Mouse (Mus musculus): ENCODE data around the gene Phf21b. TPM values are rescaled to one million over a fixed set of nuclear protein-coding genes. Genes with fewer than 3 reads are reported as not detected.

Phf21b gene
- polyA plus RNA-seq, 1 experiment from 2014 or later = 4.4 TPM

- Histone ChIP-seq H3K27ac (replicated peaks; ENCODE audit: low read depth, low read length) (no peak overlapping the region), H3K4me2 (ENCODE audit: low read depth, low read length) (no peak overlapping the region), H3K27me3 (ENCODE audit: control insufficient read depth, insufficient read depth, low read length) (no peaks in the 10 kb centered on the region), H3K4me3 (ENCODE audit: low read depth, low read length) (no peak overlapping the region), H3K9ac (replicated peaks; ENCODE audit: low read length) (no peak overlapping the region), H3K36me3 (replicated peaks; ENCODE audit: control insufficient read depth, insufficient read depth, low read depth, low read length) (no peaks in the 10 kb centered on the region), H3K4me1 (ENCODE audit: control insufficient read depth, insufficient read depth, low read length) (no peaks in the 10 kb centered on the region), H3K9me3 (replicated peaks; ENCODE audit: control insufficient read depth, low read length) (no peaks in the 10 kb centered on the region)
- WGBS = 44% methylated on average over 19 of the region's 19 CpGs
- ATAC-seq (replicated peaks; ENCODE audit: insufficient number of reproducible peaks, low FRiP score, low TSS enrichment, low read depth) = no peak
- peak; percentile 9 for DNase-seq (ENCODE audit: low spot score)
Measured at GRCm38 (mm10) chr15:84841925-84842821, 13.7 kb downstream of the Phf21b start.

GRCm38 (mm10) chr15:84840560-84840959 lies 15.3 kb downstream of the Phf21b start:
- Histone ChIP-seq H3K4me3 (ENCODE audit: low read depth, low read length) (no peak overlapping the region), H3K27me3 (ENCODE audit: control insufficient read depth, insufficient read depth, low read length) (no peaks in the 10 kb centered on the region), H3K9me3 (replicated peaks; ENCODE audit: control insufficient read depth, low read length) (no peaks in the 10 kb centered on the region), H3K4me1 (ENCODE audit: control insufficient read depth, insufficient read depth, low read length) (no peaks in the 10 kb centered on the region), H3K4me2 (ENCODE audit: low read depth, low read length) (no peak overlapping the region), H3K9ac (replicated peaks; ENCODE audit: low read length) (no peak overlapping the region), H3K36me3 (replicated peaks; ENCODE audit: control insufficient read depth, insufficient read depth, low read depth, low read length) (no peaks in the 10 kb centered on the region), H3K27ac (replicated peaks; ENCODE audit: low read depth, low read length) (no peak overlapping the region)
- no peak for DNase-seq (ENCODE audit: low spot score)
- WGBS = 70% methylated on average over 3 of the region's 3 CpGs
- no peak for ATAC-seq (replicated peaks; ENCODE audit: insufficient number of reproducible peaks, low FRiP score, low TSS enrichment, low read depth)

- 90% methylated on average over 3 of the region's 3 CpGs for WGBS
- H3K9ac ChIP-seq (replicated peaks; ENCODE audit: low read length) = no peak overlapping the region
- ATAC-seq (replicated peaks; ENCODE audit: insufficient number of reproducible peaks, low FRiP score, low TSS enrichment, low read depth) = no peak
- no peaks in the 10 kb centered on the region for H3K4me1 ChIP-seq (ENCODE audit: control insufficient read depth, insufficient read depth, low read length)
- DNase-seq (ENCODE audit: low spot score) = no peak
- no peak overlapping the region for H3K4me2 ChIP-seq (ENCODE audit: low read depth, low read length)
- no peak overlapping the region for H3K27ac ChIP-seq (replicated peaks; ENCODE audit: low read depth, low read length)
- H3K36me3 ChIP-seq (replicated peaks; ENCODE audit: control insufficient read depth, insufficient read depth, low read depth, low read length) = no peaks in the 10 kb centered on the region
- no peak overlapping the region for H3K4me3 ChIP-seq (ENCODE audit: low read depth, low read length)
- H3K9me3 ChIP-seq (replicated peaks; ENCODE audit: control insufficient read depth, low read length) = no peaks in the 10 kb centered on the region
- no peaks in the 10 kb centered on the region for H3K27me3 ChIP-seq (ENCODE audit: control insufficient read depth, insufficient read depth, low read length)
Measured at GRCm38 (mm10) chr15:84839521-84839920, 16.3 kb downstream of the Phf21b start.

GRCm38 (mm10) chr15:84837896-84838295 lies 18.0 kb downstream of the Phf21b start:
- DNase-seq (ENCODE audit: low spot score) = no peak
- Histone ChIP-seq H3K36me3 (replicated peaks; ENCODE audit: control insufficient read depth, insufficient read depth, low read depth, low read length) (no peaks in the 10 kb centered on the region), H3K9me3 (replicated peaks; ENCODE audit: control insufficient read depth, low read length) (no peaks in the 10 kb centered on the region), H3K9ac (replicated peaks; ENCODE audit: low read length) (no peak overlapping the region), H3K27me3 (ENCODE audit: control insufficient read depth, insufficient read depth, low read length) (no peaks in the 10 kb centered on the region), H3K4me1 (ENCODE audit: control insufficient read depth, insufficient read depth, low read length) (no peaks in the 10 kb centered on the region), H3K4me3 (ENCODE audit: low read depth, low read length) (no peak overlapping the region), H3K4me2 (ENCODE audit: low read depth, low read length) (no peak overlapping the region), H3K27ac (replicated peaks; ENCODE audit: low read depth, low read length) (no peak overlapping the region)
- no peak for ATAC-seq (replicated peaks; ENCODE audit: insufficient number of reproducible peaks, low FRiP score, low TSS enrichment, low read depth)
- 83% methylated on average over 6 of the region's 6 CpGs for WGBS

GRCm38 (mm10) chr15:84829416-84829815 lies 26.4 kb downstream of the Phf21b start:
- H3K27ac ChIP-seq (replicated peaks; ENCODE audit: low read depth, low read length) = no peak overlapping the region
- WGBS = 5% methylated on average over 15 of the region's 15 CpGs
- peak; percentile 98 for DNase-seq (ENCODE audit: low spot score)
- no peak overlapping the region for H3K9ac ChIP-seq (replicated peaks; ENCODE audit: low read length)
- H3K4me3 ChIP-seq (ENCODE audit: low read depth, low read length) = no peak overlapping the region
- ATAC-seq (replicated peaks; ENCODE audit: insufficient number of reproducible peaks, low FRiP score, low TSS enrichment, low read depth) = peak; percentile 69
- no peaks in the 10 kb centered on the region for H3K36me3 ChIP-seq (replicated peaks; ENCODE audit: control insufficient read depth, insufficient read depth, low read depth, low read length)
- H3K4me2 ChIP-seq (ENCODE audit: low read depth, low read length) = no peak overlapping the region
- no peaks in the 10 kb centered on the region for H3K4me1 ChIP-seq (ENCODE audit: control insufficient read depth, insufficient read depth, low read length)
- H3K27me3 ChIP-seq (ENCODE audit: control insufficient read depth, insufficient read depth, low read length) = no peaks in the 10 kb centered on the region
- H3K9me3 ChIP-seq (replicated peaks; ENCODE audit: control insufficient read depth, low read length) = no peaks in the 10 kb centered on the region

- H3K27me3 ChIP-seq (ENCODE audit: control insufficient read depth, insufficient read depth, low read length) = no peaks in the 10 kb centered on the region
- ATAC-seq (replicated peaks; ENCODE audit: insufficient number of reproducible peaks, low FRiP score, low TSS enrichment, low read depth) = no peak
- H3K9ac ChIP-seq (replicated peaks; ENCODE audit: low read length) = no peak overlapping the region
- H3K9me3 ChIP-seq (replicated peaks; ENCODE audit: control insufficient read depth, low read length) = no peaks in the 10 kb centered on the region
- H3K27ac ChIP-seq (replicated peaks; ENCODE audit: low read depth, low read length) = no peak overlapping the region
- no peaks in the 10 kb centered on the region for H3K36me3 ChIP-seq (replicated peaks; ENCODE audit: control insufficient read depth, insufficient read depth, low read depth, low read length)
- H3K4me1 ChIP-seq (ENCODE audit: control insufficient read depth, insufficient read depth, low read length) = no peaks in the 10 kb centered on the region
- WGBS = 93% methylated on average over 12 of the region's 12 CpGs
- H3K4me2 ChIP-seq (ENCODE audit: low read depth, low read length) = no peak overlapping the region
- DNase-seq (ENCODE audit: low spot score) = no peak
- H3K4me3 ChIP-seq (ENCODE audit: low read depth, low read length) = no peak overlapping the region
Measured at GRCm38 (mm10) chr15:84828603-84829002, 27.2 kb downstream of the Phf21b start.

GRCm38 (mm10) chr15:84823086-84823485 lies 32.8 kb downstream of the Phf21b start:
- ATAC-seq (replicated peaks; ENCODE audit: insufficient number of reproducible peaks, low FRiP score, low TSS enrichment, low read depth) (no peak), DNase-seq (ENCODE audit: low spot score) (no peak)
- H3K4me2 ChIP-seq (ENCODE audit: low read depth, low read length) = no peak overlapping the region
- WGBS = 94% methylated on average over 4 of the region's 4 CpGs
- H3K36me3 ChIP-seq (replicated peaks; ENCODE audit: control insufficient read depth, insufficient read depth, low read depth, low read length) = no peaks in the 10 kb centered on the region
- no peak overlapping the region for H3K4me3 ChIP-seq (ENCODE audit: low read depth, low read length)
- H3K4me1 ChIP-seq (ENCODE audit: control insufficient read depth, insufficient read depth, low read length) = no peaks in the 10 kb centered on the region
- no peaks in the 10 kb centered on the region for H3K9me3 ChIP-seq (replicated peaks; ENCODE audit: control insufficient read depth, low read length)
- no peaks in the 10 kb centered on the region for H3K27me3 ChIP-seq (ENCODE audit: control insufficient read depth, insufficient read depth, low read length)
- H3K27ac ChIP-seq (replicated peaks; ENCODE audit: low read depth, low read length) = no peak overlapping the region
- H3K9ac ChIP-seq (replicated peaks; ENCODE audit: low read length) = no peak overlapping the region

GRCm38 (mm10) chr15:84820811-84821210 lies 35.0 kb downstream of the Phf21b start:
- H3K36me3 ChIP-seq (replicated peaks; ENCODE audit: control insufficient read depth, insufficient read depth, low read depth, low read length) = no peaks in the 10 kb centered on the region; the same call in 1 of the 2 replicates

More at GRCm38 (mm10) chr15:84820811-84821210, 35.0 kb downstream of the Phf21b start:
- no peak overlapping the region for H3K9ac ChIP-seq (replicated peaks; ENCODE audit: low read length)
- H3K27ac ChIP-seq (replicated peaks; ENCODE audit: low read depth, low read length) = no peak overlapping the region
- H3K9me3 ChIP-seq (replicated peaks; ENCODE audit: control insufficient read depth, low read length) = no peaks in the 10 kb centered on the region
- ATAC-seq (replicated peaks; ENCODE audit: insufficient number of reproducible peaks, low FRiP score, low TSS enrichment, low read depth) (no peak), DNase-seq (ENCODE audit: low spot score) (no peak)
- H3K4me3 ChIP-seq (ENCODE audit: low read depth, low read length) = no peak overlapping the region
- no peaks in the 10 kb centered on the region for H3K27me3 ChIP-seq (ENCODE audit: control insufficient read depth, insufficient read depth, low read length)
- no peak overlapping the region for H3K4me2 ChIP-seq (ENCODE audit: low read depth, low read length)
- 89% methylated on average over 4 of the region's 4 CpGs for WGBS
- no peaks in the 10 kb centered on the region for H3K4me1 ChIP-seq (ENCODE audit: control insufficient read depth, insufficient read depth, low read length)

Measured in embryonic facial prominence, embryonic 11.5 days (tissue).